Mouse (Mus musculus): ENCODE data around the gene Srpk1. TPM values are rescaled to one million over a fixed set of nuclear protein-coding genes. Genes with fewer than 3 reads are reported as not detected.

The Srpk1 gene
- polyA plus RNA-seq (2014; fragmentation: Illumina TruSeq; extraction: RNeasy Lipid Tissue Mini Kit (QIAGEN cat#74804); ENCODE audit: low read depth, low replicate concordance) = 28.0 TPM

DNA sequence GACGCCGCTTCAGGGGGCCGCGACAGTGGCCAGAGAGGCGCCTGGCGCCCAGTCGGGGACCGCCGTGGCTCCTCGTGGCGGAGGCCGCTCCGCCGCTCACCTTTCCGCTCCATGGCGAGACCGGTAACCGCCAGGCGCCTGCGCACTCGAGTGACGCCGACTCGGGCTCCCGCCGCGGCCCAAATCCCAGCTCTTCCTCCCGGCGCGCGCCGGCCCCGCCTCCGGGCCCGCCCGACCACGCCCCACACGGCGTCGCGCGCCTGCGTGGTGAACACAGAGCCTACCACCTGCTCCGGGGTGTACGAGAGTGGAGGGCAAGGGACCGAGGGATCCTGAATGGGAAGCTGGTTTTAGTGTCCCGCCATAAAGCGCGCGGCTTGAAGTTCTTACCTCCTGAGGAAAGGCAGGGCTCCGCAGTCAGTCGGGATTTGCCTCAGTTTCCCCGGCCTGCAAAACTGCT, at the start of gene Srpk1:
TSS of gene Srpk1 (minus strand) at position 410 of the 460 bp plus-strand sequence.

DNA sequence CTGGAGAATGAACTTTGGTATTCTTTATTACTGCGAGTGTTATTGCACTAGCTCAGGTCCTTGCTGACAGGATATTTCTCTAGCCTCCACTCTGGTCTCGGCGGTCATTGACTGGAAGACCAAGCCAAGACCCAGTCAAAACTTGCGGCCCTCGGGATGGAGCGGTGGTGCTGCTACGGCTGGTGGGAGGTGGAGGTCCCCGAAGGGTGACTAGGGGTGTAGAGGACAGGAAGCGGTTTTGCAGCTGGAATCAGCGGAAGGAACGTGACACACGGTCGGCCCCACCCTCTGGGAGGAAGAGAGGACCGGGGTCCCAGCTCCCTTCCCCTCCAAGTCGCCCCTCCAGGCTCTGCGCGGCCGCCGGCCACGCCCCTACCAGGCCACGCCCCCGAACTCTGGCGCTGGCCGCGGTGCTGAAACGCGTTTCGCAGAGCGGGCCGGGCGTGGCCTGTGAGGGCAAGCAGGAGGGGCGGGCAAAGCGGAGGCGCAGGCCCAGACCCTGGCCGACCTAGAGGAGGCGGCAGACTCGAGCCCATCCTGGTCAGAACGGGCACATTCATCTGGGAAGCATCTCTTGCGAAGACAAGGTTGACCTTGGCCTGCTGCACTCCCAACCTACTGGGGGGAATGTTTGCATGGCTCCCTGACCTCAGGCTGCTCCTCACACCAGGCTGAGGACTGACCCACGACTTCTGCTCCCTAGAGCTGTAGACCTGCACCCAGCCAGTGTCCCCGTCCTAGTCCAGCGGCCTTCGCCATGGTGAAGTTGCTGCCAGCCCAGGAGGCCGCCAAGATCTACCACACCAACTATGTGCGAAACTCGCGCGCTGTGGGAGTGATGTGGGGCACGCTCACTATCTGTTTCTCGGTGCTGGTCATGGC, 47.0 kb downstream of the Srpk1 start, which contains the start of gene Lhfpl5:
TSS of gene Lhfpl5 (plus strand) at position 398 of the 882 bp plus-strand sequence.

DNA sequence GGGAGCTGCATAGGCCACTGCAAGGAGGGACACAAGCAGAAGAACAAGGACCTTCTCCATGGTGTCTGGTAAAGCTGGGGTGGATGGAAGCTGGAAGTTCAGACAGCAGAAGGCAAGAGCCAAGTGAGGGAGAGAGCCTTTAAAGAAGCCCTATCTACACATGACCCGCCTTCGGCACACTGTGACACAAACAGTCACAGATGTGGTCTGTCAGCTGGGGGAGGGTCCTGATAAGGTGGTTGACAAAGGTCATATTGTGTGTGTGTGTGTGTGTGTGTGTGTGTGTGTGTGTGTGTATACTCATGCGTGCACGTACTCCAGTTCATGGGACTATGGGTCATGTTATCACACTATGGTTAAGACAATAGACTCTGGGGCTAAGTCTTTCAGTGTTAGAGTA, 61.9 kb downstream of the Srpk1 start, which contains the start of gene Clps:
TSS of gene Clps (minus strand) at position 169 of the 400 bp plus-strand sequence.

DNA sequence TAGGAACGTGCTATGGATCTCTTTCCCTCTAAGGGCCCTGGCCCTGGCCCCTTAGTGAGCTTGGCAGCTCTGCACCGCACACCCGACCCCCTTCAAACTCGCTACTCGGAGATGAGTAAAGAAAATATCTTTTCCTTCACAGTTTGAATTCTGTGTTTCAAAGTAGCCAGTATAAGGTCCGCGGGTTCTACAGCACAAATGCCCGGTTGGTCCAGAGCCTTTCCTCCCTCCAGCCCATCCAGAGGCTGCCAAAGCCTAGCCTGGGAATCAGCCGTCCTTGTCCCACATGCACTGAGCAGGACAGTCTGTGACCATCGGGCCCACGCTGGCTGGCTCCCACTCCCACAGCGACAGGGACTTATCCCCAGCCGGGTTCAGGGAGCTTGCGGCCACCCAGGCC, 73.4 kb downstream of the Srpk1 start, which contains the start of gene Clpsl2:
TSS of gene Clpsl2 (plus strand) at position 301 of the 400 bp plus-strand sequence.

Other genes starting within 250 kb of the Srpk1 start
- gene Fkbp5, start 105.2 kb downstream of the Srpk1 start, polyA plus RNA-seq (2014; fragmentation: Illumina TruSeq; extraction: RNeasy Lipid Tissue Mini Kit (QIAGEN cat#74804); ENCODE audit: low read depth, low replicate concordance) = 14.0 TPM
- not detected for gene Armc12, start 91.9 kb downstream of the Srpk1 start, polyA plus RNA-seq (2014; fragmentation: Illumina TruSeq; extraction: RNeasy Lipid Tissue Mini Kit (QIAGEN cat#74804); ENCODE audit: low read depth, low replicate concordance)
- not detected for gene Clpsl2, start 73.3 kb downstream of the Srpk1 start, polyA plus RNA-seq (2014; fragmentation: Illumina TruSeq; extraction: RNeasy Lipid Tissue Mini Kit (QIAGEN cat#74804); ENCODE audit: low read depth, low replicate concordance)
- gene Clps, start 61.9 kb downstream of the Srpk1 start, polyA plus RNA-seq (2014; fragmentation: Illumina TruSeq; extraction: RNeasy Lipid Tissue Mini Kit (QIAGEN cat#74804); ENCODE audit: low read depth, low replicate concordance) = not detected
- not detected for gene Lhfpl5, start 47.1 kb downstream of the Srpk1 start, polyA plus RNA-seq (2014; fragmentation: Illumina TruSeq; extraction: RNeasy Lipid Tissue Mini Kit (QIAGEN cat#74804); ENCODE audit: low read depth, low replicate concordance)
- not detected for gene Slc26a8, start 67.5 kb upstream of the Srpk1 start, polyA plus RNA-seq (2014; fragmentation: Illumina TruSeq; extraction: RNeasy Lipid Tissue Mini Kit (QIAGEN cat#74804); ENCODE audit: low read depth, low replicate concordance)
- 44.8 TPM for gene Mapk14, start 68.6 kb upstream of the Srpk1 start, polyA plus RNA-seq (2014; fragmentation: Illumina TruSeq; extraction: RNeasy Lipid Tissue Mini Kit (QIAGEN cat#74804); ENCODE audit: low read depth, low replicate concordance)
- not detected for gene AC170998.1, start 103.4 kb upstream of the Srpk1 start, polyA plus RNA-seq (2014; fragmentation: Illumina TruSeq; extraction: RNeasy Lipid Tissue Mini Kit (QIAGEN cat#74804); ENCODE audit: low read depth, low replicate concordance)
- gene Mapk13, start 146.6 kb upstream of the Srpk1 start, polyA plus RNA-seq (2014; fragmentation: Illumina TruSeq; extraction: RNeasy Lipid Tissue Mini Kit (QIAGEN cat#74804); ENCODE audit: low read depth, low replicate concordance) = not detected
- gene Brpf3, start 178.4 kb upstream of the Srpk1 start, polyA plus RNA-seq (2014; fragmentation: Illumina TruSeq; extraction: RNeasy Lipid Tissue Mini Kit (QIAGEN cat#74804); ENCODE audit: low read depth, low replicate concordance) = 11.5 TPM
- gene Pnpla1, start 235.7 kb upstream of the Srpk1 start, polyA plus RNA-seq (2014; fragmentation: Illumina TruSeq; extraction: RNeasy Lipid Tissue Mini Kit (QIAGEN cat#74804); ENCODE audit: low read depth, low replicate concordance) = not detected

Measured in liver, adult 10 weeks (tissue).